Mouse (Mus musculus) stomach, postnatal 0 days (tissue): ENCODE results near the gene Stk11. TPM values are rescaled to one million over a fixed set of nuclear protein-coding genes. Genes with fewer than 3 reads are reported as not detected.

Experiments
- ATAC-seq: fragments of 200-750 bp; cut with Nextera tagmentation; 2 replicates; pipeline ENCODE4 v1.8.0; 2017; ENCODE audit not compliant: low FRiP score, low TSS enrichment
- DNase-seq: peaks from one replicate; pipeline ENCODE4 v3.0.0-alpha.2; 2016; ENCODE audit warnings: low spot score
- H3K27ac ChIP-seq: fragments of 300-500 bp; sonication (generic); replicated peaks from 2 replicates; pipeline ENCODE4 v1.5.1; 2014; ENCODE audit warnings: mild to moderate bottlenecking, control low read depth
- H3K27me3 ChIP-seq: fragments of 300-500 bp; sonication (generic); 2 replicates; pipeline ENCODE4 v1.6.1; 2014; ENCODE audit warnings: low read length; ENCODE audit not compliant: control insufficient read depth, insufficient read depth
- H3K36me3 ChIP-seq: fragments of 300-500 bp; sonication (generic); 2 replicates; pipeline ENCODE4 v1.6.1; 2014; ENCODE audit warnings: low read length, mixed read lengths; ENCODE audit not compliant: control insufficient read depth, insufficient read depth
- H3K4me1 ChIP-seq: fragments of 300-500 bp; sonication (generic); replicated peaks from 2 replicates; pipeline ENCODE4 v1.6.1; 2014; ENCODE audit warnings: antibody characterized with exemption; ENCODE audit not compliant: control insufficient read depth, insufficient read depth
- H3K4me2 ChIP-seq: fragments of 300-500 bp; sonication (generic); replicated peaks from 2 replicates; pipeline ENCODE4 v1.6.1; 2014; ENCODE audit warnings: low read depth, mild to moderate bottlenecking, control low read depth, moderate library complexity
- H3K4me3 ChIP-seq: fragments of 300-500 bp; sonication (generic); 2 replicates; pipeline ENCODE4 v1.5.1; 2014; ENCODE audit warnings: low read depth, low read length, control low read depth
- H3K9ac ChIP-seq: fragments of 300-500 bp; sonication (generic); 2 replicates; pipeline ENCODE4 v1.6.1; 2014; ENCODE audit warnings: mild to moderate bottlenecking, low read length, control low read depth, mixed read lengths
- H3K9me3 ChIP-seq: fragments of 300-500 bp; sonication (generic); 2 replicates; pipeline ENCODE4 v1.6.1; 2016; ENCODE audit warnings: low read length; ENCODE audit not compliant: control insufficient read depth
- CTCF ChIP-seq: IDR thresholded peaks from 2 replicates; pipeline ENCODE4 v1.5.1; 2016; ENCODE audit warnings: antibody characterized with exemption, low read depth, mild to moderate bottlenecking, moderate library complexity
- EP300 ChIP-seq: optimal IDR thresholded peaks from 2 replicates; pipeline ENCODE3; 2016; ENCODE audit warnings: antibody characterized with exemption
- WGBS: fragments of 180-500 bp; shearing (Covaris S2); extraction: QIAGEN DNeasy Blood & Tissue Kit; methylation state at CpG from one replicate; pipeline ENCODE4 v1.1.7; 2014; 5-methylcytosine and 5-hydroxymethylcytosine counted together
- polyA plus RNA-seq: library from polyadenylated mRNA; unstranded; fragments of >200 nt; fragmentation: Nextera tagmentation; extraction: Ambion mirVana; gene quantifications from 2 replicates; pipeline ENCODE4 v1.2.1, GENCODE M21; 2015

Stk11 gene
- polyA plus RNA-seq, 1 experiment from 2014 or later, result 10.3 TPM

DNA sequence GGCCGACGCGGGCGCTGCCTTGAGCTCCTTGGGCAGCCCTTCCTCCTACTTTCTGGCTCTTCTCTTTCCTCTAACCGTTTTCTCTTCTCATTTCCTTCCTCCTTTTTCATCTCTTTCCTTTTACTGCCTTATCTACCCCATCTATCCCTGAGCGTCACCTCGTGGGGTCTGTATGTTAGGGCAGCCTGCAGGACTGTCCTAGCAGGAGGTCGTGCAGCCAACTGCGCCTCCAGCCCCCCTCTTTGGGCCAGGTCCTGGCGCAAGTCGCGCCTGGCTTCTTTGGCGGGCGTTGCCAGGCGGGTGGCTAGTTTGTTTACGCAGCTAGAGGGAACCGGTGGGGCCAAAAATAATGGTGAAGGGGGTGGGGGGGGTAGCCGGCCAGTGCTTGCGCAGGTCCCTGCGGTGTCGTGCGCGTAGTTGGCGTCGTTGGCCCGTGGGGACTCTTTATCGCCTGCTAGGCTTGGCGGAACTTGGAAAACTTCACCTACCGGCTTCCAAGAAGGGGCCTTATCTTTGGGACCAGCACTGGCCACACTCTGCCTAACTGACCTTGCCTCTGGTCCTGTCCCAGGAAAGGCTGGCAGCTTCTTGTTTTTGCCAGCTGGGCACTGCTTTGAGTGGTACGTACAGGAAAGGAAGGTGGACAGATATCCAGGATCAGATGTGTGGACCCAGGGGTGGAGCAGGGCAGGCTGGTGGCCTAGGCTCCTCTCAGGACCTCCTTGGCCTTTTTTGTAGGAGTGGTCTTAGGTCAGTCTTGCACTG, 1.5 kb downstream of the Stk11 start:
- H3K27ac ChIP-seq, result peak overlapping the region; percentile 91
- H3K9ac ChIP-seq, result peak overlapping the region; percentile 90
- 3% methylated on average over 30 of the region's 30 CpGs for WGBS
- H3K27me3 ChIP-seq, result no peaks in the 10 kb centered on the region
- TF ChIP-seq EP300 (no peak), CTCF (peak; percentile 51)
- H3K36me3 ChIP-seq, result 0 out of 2 replicates have a peak, but pooled peaks cover 3% of the 10 kb centered on the region
- H3K4me1 ChIP-seq, result peaks cover 10% of the 10 kb centered on the region; the same call in 1 of the 2 replicates
- no peak for ATAC-seq
- peak; percentile 74 for DNase-seq
- H3K4me3 ChIP-seq, result peak overlapping the region; percentile 91
- H3K9me3 ChIP-seq, result no peaks in the 10 kb centered on the region
- peak overlapping the region; percentile 90 for H3K4me2 ChIP-seq

DNA sequence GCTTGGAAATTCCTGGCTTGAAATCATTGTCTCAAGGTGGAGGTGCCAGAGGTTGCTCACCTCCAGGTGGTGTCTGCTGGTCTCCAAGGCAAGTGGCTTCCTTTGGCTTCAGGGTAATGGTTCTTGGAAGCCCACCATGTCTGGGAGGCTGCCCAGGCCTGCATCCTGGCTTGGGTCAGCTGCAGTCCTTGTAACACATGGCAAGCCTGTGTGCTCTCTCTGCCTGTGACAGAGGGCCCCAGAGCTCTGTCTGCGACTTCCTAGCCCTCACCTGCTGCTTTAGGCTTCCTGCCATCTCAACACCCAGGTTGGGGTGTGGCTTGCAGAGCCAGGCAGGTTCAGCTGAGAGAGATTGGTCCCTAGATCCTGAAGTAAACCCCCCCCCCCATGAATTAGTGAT, 2.1 kb downstream of the Stk11 start:
- ATAC-seq, result no peak
- WGBS, result 36% methylated on average over 1 of the region's 1 CpGs

DNA sequence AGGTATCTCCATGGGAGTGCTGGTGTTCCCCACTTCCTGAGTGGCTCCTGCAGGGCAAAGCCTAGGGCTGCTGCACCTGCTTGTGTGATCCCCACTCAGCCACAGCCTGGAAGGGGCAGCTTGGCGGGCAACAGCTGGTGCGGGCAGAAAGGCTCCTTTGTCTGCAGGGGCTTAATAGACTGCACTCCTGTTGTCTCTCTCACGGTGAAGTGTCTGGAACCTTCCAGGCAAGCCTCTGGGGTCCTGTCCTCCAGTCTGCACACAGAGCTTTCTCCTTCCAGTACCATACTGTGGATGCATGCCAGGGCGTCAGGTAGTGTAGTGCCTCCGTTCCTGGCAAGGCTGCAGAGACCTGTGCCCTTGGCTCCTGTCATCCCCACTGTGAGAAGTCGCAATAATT, 2.9 kb downstream of the Stk11 start:
- H3K9me3 ChIP-seq, result no peaks in the 10 kb centered on the region
- H3K4me2 ChIP-seq, result peak overlapping the region; percentile 90; the same call in 1 of the 2 replicates
- H3K36me3 ChIP-seq, result 0 out of 2 replicates have a peak, but pooled peaks cover 3% of the 10 kb centered on the region
- ATAC-seq (no peak), DNase-seq (no peak)
- peaks cover 10% of the 10 kb centered on the region; the same call in 1 of the 2 replicates for H3K4me1 ChIP-seq
- H3K27ac ChIP-seq, result no peak overlapping the region
- TF ChIP-seq CTCF (no peak), EP300 (no peak)
- 67% methylated on average over 6 of the region's 6 CpGs for WGBS
- peak overlapping the region; percentile 27; the same call in 1 of the 2 replicates for H3K9ac ChIP-seq
- H3K4me3 ChIP-seq, result no peak overlapping the region; the same call in 1 of the 2 replicates
- H3K27me3 ChIP-seq, result no peaks in the 10 kb centered on the region

More for the DNA sequence above, 2.1 kb downstream of the Stk11 start:
- H3K4me2 ChIP-seq, result peak overlapping the region; percentile 90
- peaks cover 10% of the 10 kb centered on the region; the same call in 1 of the 2 replicates for H3K4me1 ChIP-seq
- H3K27me3 ChIP-seq, result no peaks in the 10 kb centered on the region
- peak overlapping the region; percentile 91 for H3K27ac ChIP-seq
- H3K9ac ChIP-seq, result peak overlapping the region; percentile 90
- H3K36me3 ChIP-seq, result 0 out of 2 replicates have a peak, but pooled peaks cover 3% of the 10 kb centered on the region
- peak overlapping the region; percentile 91 for H3K4me3 ChIP-seq
- no peak; the same call in 1 of the 2 replicates for TF ChIP-seq CTCF
- TF ChIP-seq EP300, result no peak
- DNase-seq, result no peak
- no peaks in the 10 kb centered on the region for H3K9me3 ChIP-seq

DNA sequence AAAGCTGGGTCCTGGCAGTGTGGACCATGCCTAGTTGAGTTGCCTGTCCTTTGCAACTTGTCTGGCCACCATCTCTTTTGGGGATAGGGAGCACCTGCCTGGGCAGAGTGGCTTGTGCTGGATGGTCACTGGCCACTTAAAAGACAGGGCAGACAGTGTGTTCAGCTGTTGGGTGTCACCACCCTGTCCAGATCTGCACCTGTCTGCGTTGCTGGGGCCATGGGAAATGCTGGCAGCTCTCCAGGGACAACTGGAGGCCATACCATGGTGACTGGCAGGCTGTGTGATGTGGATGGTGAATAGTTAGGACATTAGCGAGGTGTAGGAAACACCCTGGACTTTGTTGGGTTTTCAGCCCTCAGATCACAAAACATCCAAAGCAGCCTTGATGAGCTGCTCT, 4.5 kb downstream of the Stk11 start:
- H3K27ac ChIP-seq, result no peak overlapping the region
- TF ChIP-seq CTCF (no peak), EP300 (no peak)
- ATAC-seq (no peak), DNase-seq (no peak)
- H3K9me3 ChIP-seq, result no peaks in the 10 kb centered on the region
- H3K36me3 ChIP-seq, result 0 out of 2 replicates have a peak, but pooled peaks cover 3% of the 10 kb centered on the region
- H3K4me1 ChIP-seq, result peaks cover 10% of the 10 kb centered on the region; the same call in 1 of the 2 replicates
- H3K4me3 ChIP-seq, result no peak overlapping the region
- no peak overlapping the region for H3K4me2 ChIP-seq
- no peaks in the 10 kb centered on the region for H3K27me3 ChIP-seq
- no peak overlapping the region for H3K9ac ChIP-seq
- 58% methylated on average over 2 of the region's 2 CpGs for WGBS

DNA sequence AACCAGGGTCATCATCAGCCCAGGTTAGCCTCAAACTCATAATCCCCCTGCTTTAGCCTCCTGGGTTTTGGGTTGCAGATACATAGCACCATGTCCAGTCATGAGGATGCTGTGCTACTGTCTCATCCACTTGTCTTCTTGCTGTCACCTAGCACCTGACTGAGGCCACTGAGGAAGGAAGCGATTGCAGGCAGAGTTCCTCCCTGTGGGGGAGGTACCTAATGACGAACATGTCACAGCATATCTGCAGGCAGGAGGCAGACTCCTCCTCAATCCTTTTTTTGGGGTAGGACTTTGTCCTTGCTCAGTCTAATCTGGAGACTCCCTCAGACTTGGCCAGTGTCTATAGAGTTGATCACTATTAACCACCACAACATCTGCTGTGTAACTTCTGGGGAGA, 6.0 kb downstream of the Stk11 start:
- ATAC-seq (no peak), DNase-seq (no peak)
- no peaks in the 10 kb centered on the region for H3K9me3 ChIP-seq
- H3K9ac ChIP-seq, result no peak overlapping the region
- H3K27ac ChIP-seq, result no peak overlapping the region
- peaks cover 10% of the 10 kb centered on the region; the same call in 1 of the 2 replicates for H3K4me1 ChIP-seq
- TF ChIP-seq CTCF, result no peak
- no peak for TF ChIP-seq EP300
- H3K27me3 ChIP-seq, result no peaks in the 10 kb centered on the region
- peaks cover 11% of the 10 kb centered on the region; the same call in 1 of the 2 replicates for H3K36me3 ChIP-seq
- no peak overlapping the region for H3K4me2 ChIP-seq
- 72% methylated on average over 2 of the region's 2 CpGs for WGBS
- H3K4me3 ChIP-seq, result no peak overlapping the region

DNA sequence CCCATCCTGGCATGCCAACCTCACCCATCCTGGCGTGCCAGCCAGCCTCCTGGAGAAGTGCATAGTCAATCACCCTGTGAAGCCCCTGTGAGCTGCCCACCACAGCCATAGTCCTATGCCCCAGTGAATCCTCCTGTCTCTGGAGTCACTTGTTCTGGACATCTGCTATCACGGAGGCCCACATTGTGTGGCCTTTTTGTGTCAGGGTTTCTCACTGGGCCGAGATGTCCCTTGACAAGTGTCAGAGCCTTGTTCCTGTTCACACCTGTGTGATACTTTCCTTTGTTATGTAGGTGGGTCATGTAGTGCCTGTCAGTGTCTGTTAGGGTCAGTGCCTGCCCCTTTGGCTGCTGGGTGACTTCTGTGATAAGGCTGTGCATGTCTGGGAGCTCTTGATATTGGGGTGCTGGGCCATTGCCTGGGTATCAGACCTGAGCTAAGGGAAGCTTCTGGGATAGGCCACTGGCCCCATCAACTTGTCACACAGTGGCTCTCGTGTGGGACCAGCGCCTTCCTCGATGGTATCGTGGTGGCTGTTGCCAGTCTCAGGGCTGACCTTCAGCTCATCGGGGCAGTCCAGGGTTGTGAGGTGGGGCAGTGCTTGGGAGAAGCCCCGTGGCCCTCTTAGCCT, 8.4 kb downstream of the Stk11 start:
- H3K4me1 ChIP-seq, result no peaks in the 10 kb centered on the region
- no peak overlapping the region for H3K4me2 ChIP-seq
- H3K9me3 ChIP-seq, result no peaks in the 10 kb centered on the region
- H3K4me3 ChIP-seq, result no peak overlapping the region
- ATAC-seq, result no peak
- DNase-seq, result no peak
- H3K36me3 ChIP-seq, result peaks cover 31% of the 10 kb centered on the region
- no peak overlapping the region; the same call in 1 of the 2 replicates for H3K9ac ChIP-seq
- 82% methylated on average over 9 of the region's 9 CpGs for WGBS
- H3K27ac ChIP-seq, result no peak overlapping the region
- no peak for TF ChIP-seq EP300
- TF ChIP-seq CTCF, result no peak
- H3K27me3 ChIP-seq, result no peaks in the 10 kb centered on the region
